Mouse (Mus musculus): Measurements from ENCODE around the gene Asic2. TPM values are rescaled to one million over a fixed set of nuclear protein-coding genes. Genes with fewer than 3 reads are reported as not detected.

Asic2 gene
- 0.12 TPM in 1 of 2 replicates, not detected in the other for polyA plus RNA-seq (2012; ENCODE audit: low replicate concordance)

DNA sequence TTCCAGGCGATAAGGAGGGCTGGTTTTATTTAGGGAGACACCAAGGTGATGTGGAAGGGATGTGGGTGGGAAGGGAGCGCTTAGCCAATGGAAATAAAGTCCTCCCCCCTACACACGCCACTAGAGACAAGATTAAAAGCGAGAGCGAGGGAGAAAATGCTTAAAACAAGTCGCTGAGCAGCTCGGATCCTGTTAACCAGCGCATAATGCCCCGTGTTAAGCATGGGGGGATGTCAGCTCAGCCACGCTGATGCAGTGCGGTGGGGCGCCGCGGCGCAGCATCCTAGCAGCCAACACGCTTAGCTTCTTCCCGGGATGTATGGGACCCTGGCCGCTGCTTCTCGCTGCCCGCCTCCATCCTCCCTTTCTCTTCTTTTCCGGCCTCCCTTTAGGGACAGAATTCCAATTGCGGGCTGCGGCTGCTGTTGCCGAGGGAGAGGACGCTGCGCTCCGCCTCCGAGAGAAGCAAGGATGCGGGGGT lies at the start of gene Asic2:
TSS of gene Asic2 (minus strand) at position 57 of the 481 bp plus-strand sequence.

DNA sequence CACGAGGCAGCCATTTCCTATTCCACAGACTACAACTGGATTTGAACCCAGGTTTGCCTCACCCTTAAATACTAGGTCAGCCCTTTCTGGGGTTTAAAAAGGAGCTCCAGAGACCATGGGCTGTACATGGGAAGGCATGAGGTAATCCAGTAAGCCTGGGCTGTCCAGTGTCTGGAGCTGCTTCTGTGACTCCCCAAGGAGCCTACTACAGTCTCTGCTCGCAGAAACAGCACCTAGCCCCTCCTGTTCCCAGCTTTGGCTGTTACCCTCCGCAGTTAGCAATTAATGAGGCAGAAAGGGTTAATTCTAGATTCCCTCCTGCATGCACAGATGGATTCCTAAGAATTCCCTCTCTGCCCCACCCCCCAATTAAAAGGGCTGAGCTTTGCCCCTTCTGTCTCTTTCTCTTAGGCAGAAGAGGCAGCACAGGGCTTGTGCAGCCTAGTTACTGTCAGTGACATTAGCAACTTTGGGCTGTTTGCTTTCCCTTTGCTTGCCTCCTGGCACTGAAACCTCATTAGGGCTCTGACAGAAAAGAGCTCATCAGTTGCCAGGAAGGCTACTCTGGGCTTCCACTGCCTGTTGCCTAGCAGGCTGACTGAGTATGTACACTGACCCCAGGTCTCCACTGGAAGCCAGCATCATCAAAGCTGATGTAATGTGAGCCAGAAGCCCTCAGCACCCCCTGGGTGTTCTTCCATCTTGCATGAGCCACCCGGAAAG lies 107.8 kb downstream of the Asic2 start, which contains the start of gene 5530401A14Rik:
TSS of gene 5530401A14Rik (plus strand) at position 424 of the 723 bp plus-strand sequence.

DNA sequence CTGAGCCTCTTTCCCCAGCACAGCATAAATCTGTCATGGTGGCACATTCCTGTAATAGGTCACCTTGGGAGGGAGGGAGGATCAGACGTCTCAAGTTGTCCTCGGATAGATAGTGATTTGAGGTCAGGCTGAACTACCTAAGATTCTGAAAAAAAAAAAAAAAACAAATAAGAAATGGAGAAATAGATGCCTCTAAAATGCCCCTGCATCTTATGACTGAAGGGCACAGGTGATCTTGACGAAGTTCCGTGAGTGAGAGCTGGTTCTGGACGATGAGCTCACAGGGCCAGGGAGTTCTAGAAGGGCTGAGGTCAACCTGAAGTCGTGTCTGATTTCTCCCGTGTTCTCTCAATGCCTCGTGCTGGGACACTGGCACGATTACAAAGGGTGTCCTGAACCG lies 1110.2 kb downstream of the Asic2 start, which contains the start of gene Spaca3:
TSS of gene Spaca3 (plus strand) at position 301 of the 400 bp plus-strand sequence.

Other genes with a start within 250 kb of the Asic2 start
- 0.18 TPM in 1 of 2 replicates, not detected in the other for gene 5530401A14Rik, start 107.8 kb downstream of the Asic2 start, polyA plus RNA-seq (2012; ENCODE audit: low replicate concordance)
- gene Ccl2, start 67.1 kb upstream of the Asic2 start, polyA plus RNA-seq (2012; ENCODE audit: low replicate concordance) = 0.77 TPM in 1 of 2 replicates, not detected in the other
- gene Gm17268, start 70.1 kb upstream of the Asic2 start, polyA plus RNA-seq (2012; ENCODE audit: low replicate concordance) = not detected in 2 replicates
- gene Ccl7, start 77.3 kb upstream of the Asic2 start, polyA plus RNA-seq (2012; ENCODE audit: low replicate concordance) = not detected in 2 replicates
- not detected in 2 replicates for gene Ccl11, start 89.4 kb upstream of the Asic2 start, polyA plus RNA-seq (2012; ENCODE audit: low replicate concordance)
- not detected in 2 replicates for gene Ccl12, start 133.4 kb upstream of the Asic2 start, polyA plus RNA-seq (2012; ENCODE audit: low replicate concordance)
- gene Ccl8, start 146.7 kb upstream of the Asic2 start, polyA plus RNA-seq (2012; ENCODE audit: low replicate concordance) = not detected in 2 replicates